Mouse (Mus musculus) CH12.LX (cell line): Measurements from ENCODE around the gene Lrrc4. TPM values are rescaled to one million over a fixed set of nuclear protein-coding genes. Genes with fewer than 3 reads are reported as not detected.

Experiments
- DNase-seq: peaks from one replicate; pipeline ENCODE4 v3.0.0-alpha.2; 2013; ENCODE audit errors: extremely low read depth
- H3K27ac ChIP-seq: 2 replicates; pipeline ENCODE4 v1.5.1; 2012; ENCODE audit warnings: low read depth, mild to moderate bottlenecking, control low read depth, moderate library complexity; ENCODE audit not compliant: insufficient read depth
- H3K27me3 ChIP-seq: replicated peaks from 2 replicates; pipeline ENCODE3; 2012; ENCODE audit warnings: inconsistent platforms
- H3K36me3 ChIP-seq, 2 experiments: replicated peaks in 1 of 2; 2 replicates each; pipeline versions ENCODE3 to v1.6.1; 2012; ENCODE audit warnings: inconsistent platforms in 1 of 2, low read length in 1 of 2, mild to moderate bottlenecking in 1 of 2, mixed read lengths in 1 of 2, moderate library complexity in 1 of 2; ENCODE audit not compliant: control insufficient read depth in 1 of 2, insufficient read depth in 1 of 2
- H3K4me1 ChIP-seq, 2 experiments: 2 replicates each; pipeline ENCODE4 v1.6.1; 2012; ENCODE audit warnings: inconsistent platforms in 1 of 2, moderate library complexity in 1 of 2; ENCODE audit not compliant: insufficient read depth in 2 of 2, control insufficient read depth in 1 of 2
- H3K4me2 ChIP-seq: 2 replicates; pipeline ENCODE4 v1.6.1; 2012; ENCODE audit warnings: low read depth, mild to moderate bottlenecking, control low read depth; ENCODE audit not compliant: poor library complexity, insufficient read depth, severe bottlenecking
- H3K4me3 ChIP-seq, 3 experiments: fragments of 150-350 bp in 1 of 3; sonication (generic) in 1 of 3; replicated peaks in 1 of 3; 2 replicates each; pipeline versions ENCODE3 to v1.5.1; 2011 to 2012; ENCODE audit warnings: low read depth in 2 of 3, low read length in 2 of 3, mild to moderate bottlenecking in 2 of 3, moderate library complexity in 2 of 3, control low read depth in 1 of 3, improper control_type of control experiment in 1 of 3, inconsistent platforms in 1 of 3, mixed read lengths in 1 of 3; ENCODE audit not compliant: poor library complexity in 1 of 3
- H3K79me2 ChIP-seq: replicated peaks from 2 replicates; pipeline ENCODE4 v1.6.1; 2012; ENCODE audit warnings: mild to moderate bottlenecking, moderate library complexity; ENCODE audit not compliant: control insufficient read depth, poor library complexity, insufficient read depth, severe bottlenecking; ENCODE audit errors: extremely low read depth
- H3K9ac ChIP-seq: 2 replicates; pipeline ENCODE4 v1.6.1; 2012; ENCODE audit warnings: low read depth, mild to moderate bottlenecking, control low read depth, moderate library complexity; ENCODE audit not compliant: insufficient read depth
- H3K9me3 ChIP-seq: replicated peaks from 2 replicates; pipeline ENCODE3; 2012; ENCODE audit warnings: low read length, inconsistent platforms, mixed read lengths
- CHD1 ChIP-seq: IDR thresholded peaks from 2 replicates; pipeline ENCODE4 v1.6.1; 2012; ENCODE audit warnings: low read depth, low read length, improper control_type of control experiment, inconsistent platforms
- CHD2 ChIP-seq: IDR thresholded peaks from 2 replicates; pipeline ENCODE4 v1.6.1; 2011; ENCODE audit warnings: low read length, improper control_type of control experiment
- E2F4 ChIP-seq: IDR thresholded peaks from 2 replicates; pipeline ENCODE4 v1.6.1; 2011; ENCODE audit warnings: low read depth, low read length, improper control_type of control experiment; ENCODE audit not compliant: insufficient replicate concordance
- ELF1 ChIP-seq: IDR thresholded peaks from 2 replicates; pipeline ENCODE4 v1.6.1; 2014; ENCODE audit warnings: low read depth, mild to moderate bottlenecking, inconsistent platforms, low read length, improper control_type of control experiment
- ETS1 ChIP-seq: conservative IDR thresholded peaks from 2 replicates; pipeline ENCODE4 v1.6.1; 2012; ENCODE audit warnings: low read depth, mild to moderate bottlenecking, inconsistent platforms, low read length, improper control_type of control experiment, moderate library complexity
- GABPA ChIP-seq: IDR thresholded peaks from 2 replicates; pipeline ENCODE4 v1.6.1; 2012; ENCODE audit warnings: low read depth, low read length, improper control_type of control experiment, inconsistent platforms; ENCODE audit not compliant: insufficient replicate concordance
- HCFC1 ChIP-seq: IDR thresholded peaks from 2 replicates; pipeline ENCODE4 v1.6.1; 2012; ENCODE audit warnings: low read depth, mild to moderate bottlenecking, inconsistent platforms, low read length, improper control_type of control experiment
- IRF4 ChIP-seq: IDR thresholded peaks from 2 replicates; pipeline ENCODE4 v1.6.1; 2014; ENCODE audit warnings: low read depth, mild to moderate bottlenecking, inconsistent platforms, low read length, improper control_type of control experiment
- JUN ChIP-seq: IDR thresholded peaks from 2 replicates; pipeline ENCODE4 v1.6.1; 2011; ENCODE audit warnings: low read depth, mild to moderate bottlenecking, low read length, improper control_type of control experiment, moderate library complexity; ENCODE audit not compliant: insufficient read depth
- KAT2A ChIP-seq: IDR thresholded peaks from 2 replicates; pipeline ENCODE4 v1.6.1; 2012; ENCODE audit warnings: low read length, improper control_type of control experiment, inconsistent platforms; ENCODE audit not compliant: insufficient replicate concordance
- MAFK ChIP-seq: IDR thresholded peaks from 2 replicates; pipeline ENCODE4 v1.6.1; 2011; ENCODE audit warnings: low read length, improper control_type of control experiment; ENCODE audit not compliant: insufficient replicate concordance
- MAX ChIP-seq: IDR thresholded peaks from 2 replicates; pipeline ENCODE4 v1.6.1; 2011; ENCODE audit warnings: low read length, improper control_type of control experiment
- MAZ ChIP-seq: IDR thresholded peaks from 2 replicates; pipeline ENCODE4 v1.6.1; 2012; ENCODE audit warnings: low read depth, mild to moderate bottlenecking, inconsistent platforms, low read length, improper control_type of control experiment, moderate library complexity
- MEF2A ChIP-seq: IDR thresholded peaks from 2 replicates; pipeline ENCODE4 v1.6.1; 2014; ENCODE audit warnings: low read depth, mild to moderate bottlenecking, inconsistent platforms, low read length, improper control_type of control experiment, borderline replicate concordance
- MXI1 ChIP-seq: IDR thresholded peaks from 2 replicates; pipeline ENCODE4 v1.6.1; 2011; ENCODE audit warnings: mild to moderate bottlenecking, low read depth, low read length, improper control_type of control experiment
- MYC ChIP-seq: IDR thresholded peaks from 2 replicates; pipeline ENCODE4 v1.6.1; 2011; ENCODE audit warnings: low read depth, mild to moderate bottlenecking, improper control_type of control experiment, low read length
- NELFE ChIP-seq: IDR thresholded peaks from 2 replicates; pipeline ENCODE4 v1.6.1; 2011; ENCODE audit warnings: low read depth, low read length, improper control_type of control experiment
- NRF1 ChIP-seq: IDR thresholded peaks from 2 replicates; pipeline ENCODE4 v1.6.1; 2014; ENCODE audit warnings: low read depth, mild to moderate bottlenecking, inconsistent platforms, low read length, improper control_type of control experiment, moderate library complexity
- PAX5 ChIP-seq: IDR thresholded peaks from 2 replicates; pipeline ENCODE4 v1.6.1; 2012; ENCODE audit warnings: low read length, inconsistent platforms, mixed read lengths
- POLR2A ChIP-seq: IDR thresholded peaks from 2 replicates; pipeline ENCODE4 v1.6.1; 2011; ENCODE audit warnings: low read depth, mild to moderate bottlenecking, improper control_type of control experiment, low read length
- SIN3A ChIP-seq: IDR thresholded peaks from 2 replicates; pipeline ENCODE4 v1.6.1; 2012; ENCODE audit warnings: low read length, improper control_type of control experiment, inconsistent platforms
- SMC3 ChIP-seq: IDR thresholded peaks from 2 replicates; pipeline ENCODE4 v1.6.1; 2011; ENCODE audit warnings: low read depth, low read length, improper control_type of control experiment
- TBP ChIP-seq: conservative IDR thresholded peaks from 2 replicates; pipeline ENCODE4 v1.6.1; 2011; ENCODE audit warnings: low read depth, low read length, improper control_type of control experiment
- UBTF ChIP-seq: IDR thresholded peaks from 2 replicates; pipeline ENCODE4 v1.6.1; 2012; ENCODE audit warnings: low read depth, mild to moderate bottlenecking, inconsistent platforms, low read length, improper control_type of control experiment, moderate library complexity
- USF1 ChIP-seq: IDR thresholded peaks from 2 replicates; pipeline ENCODE4 v1.6.1; 2014; ENCODE audit warnings: low read depth, mild to moderate bottlenecking, inconsistent platforms, low read length, improper control_type of control experiment
- USF2 ChIP-seq: conservative IDR thresholded peaks from 2 replicates; pipeline ENCODE4 v1.6.1; 2011; ENCODE audit warnings: low read depth, low read length, improper control_type of control experiment
- ZC3H11A ChIP-seq: IDR thresholded peaks from 2 replicates; pipeline ENCODE4 v1.6.1; 2012; ENCODE audit warnings: low read depth, mild to moderate bottlenecking, inconsistent platforms, low read length, improper control_type of control experiment
- ZKSCAN1 ChIP-seq: IDR thresholded peaks from 2 replicates; pipeline ENCODE4 v1.6.1; 2012; ENCODE audit warnings: low read depth, inconsistent platforms, low read length, improper control_type of control experiment, borderline replicate concordance
- ZMIZ1 ChIP-seq: IDR thresholded peaks from 2 replicates; pipeline ENCODE4 v1.6.1; 2012; ENCODE audit warnings: low read depth, mild to moderate bottlenecking, inconsistent platforms, low read length, improper control_type of control experiment
- ZNF384 ChIP-seq: IDR thresholded peaks from 2 replicates; pipeline ENCODE4 v1.6.1; 2012; ENCODE audit warnings: low read depth, low read length, improper control_type of control experiment, inconsistent platforms
- dilution Hi-C: fragments of 300-500 bp; cut with MboI; formaldehyde crosslinking; loops from 2 replicates; pipeline ENCODE4 v1.14.3; 2020; ENCODE audit warnings: low sequenced_read_pairs; ENCODE audit not compliant: extremely low pct_unique_long_range_greater_than_20kb, extremely low pct_ligation_motif_present
- in situ Hi-C: fragments of 300-500 bp; cut with MboI; formaldehyde crosslinking; loops from 3 replicates; pipeline ENCODE4 v1.14.3; 2019; ENCODE audit warnings: low sequenced_read_pairs, low pct_ligation_motif_present, low pct_unique_long_range_greater_than_20kb, mixed read lengths
- polyA plus RNA-seq: library from polyadenylated mRNA; unstranded; fragments of >175 nt; gene quantifications from 2 replicates; pipeline ENCODE4 v1.2.1, GENCODE M21; 2012; ENCODE audit warnings: low read depth; ENCODE audit not compliant: insufficient read length
- total RNA-seq, 2 experiments: library from RNA; depleted of rRNA; stranded (reverse); fragments of 300-350 nt in 1 of 2; fragments of >200 nt in 1 of 2; gene quantifications; 2 replicates each; pipeline ENCODE4 v1.2.3; 2012 to 2014

Gene Lrrc4
- total and polyA plus RNA-seq, 3 experiments: 0.09 to 0.55 TPM; not detected in 1

- Histone ChIP-seq H3K4me1 (peaks cover 7 to 25% of the 10 kb centered on the region in 2 experiments; a peak in 3 of 4 replicates), H3K27me3 (no peaks in the 10 kb centered on the region), H3K79me2 (no peaks in the 10 kb centered on the region), H3K4me3 (no peak overlapping the region), H3K27ac (no peak overlapping the region), H3K36me3 (peaks cover 76 to 99% of the 10 kb centered on the region in 2 experiments), H3K4me2 (no peak overlapping the region), H3K9me3 (no peaks in the 10 kb centered on the region), H3K9ac (no peak overlapping the region)
- TF ChIP-seq MXI1: no peak
- no peak for TF ChIP-seq ZMIZ1
- TF ChIP-seq HCFC1: no peak
- TF ChIP-seq IRF4: no peak
- TF ChIP-seq SIN3A: no peak
- TF ChIP-seq CHD1: no peak
- no peak for TF ChIP-seq KAT2A
- TF ChIP-seq MAFK: no peak
- no peak for TF ChIP-seq GABPA
- no peak for TF ChIP-seq MAX
- no peak for TF ChIP-seq ZC3H11A
- TF ChIP-seq PAX5: no peak
- no peak for TF ChIP-seq NRF1
- TF ChIP-seq POLR2A: no peak
- TF ChIP-seq MEF2A: no peak
- no peak for TF ChIP-seq MYC
- DNase-seq: no peak
- in situ Hi-C loops: no loop called here
- dilution Hi-C loops: no loop called here
These were observed 47.8 kb upstream of the Lrrc4 start for GRCm38 (mm10) chr6:28879315-28879714.

GRCm38 (mm10) chr6:28877945-28878666 is 46.6 kb upstream of the Lrrc4 start:
- in situ Hi-C loops (no loop called here), dilution Hi-C loops (no loop called here)
- no peaks in the 10 kb centered on the region for H3K9me3 ChIP-seq
- H3K4me3 ChIP-seq: no peak overlapping the region
- peaks cover 7 to 25% of the 10 kb centered on the region in 2 experiments; a peak in 3 of 4 replicates for H3K4me1 ChIP-seq
- H3K36me3 ChIP-seq: peaks cover 69 to 99% of the 10 kb centered on the region in 2 experiments
- H3K79me2 ChIP-seq: no peaks in the 10 kb centered on the region
- peak overlapping the region; percentile 33 for H3K27ac ChIP-seq
- H3K9ac ChIP-seq: no peak overlapping the region
- no peaks in the 10 kb centered on the region for H3K27me3 ChIP-seq
- peak overlapping the region; percentile 9; the same call in 1 of the 2 replicates for H3K4me2 ChIP-seq
- peak; percentile 89 for DNase-seq
- TF ChIP-seq HCFC1 (no peak), KAT2A (no peak), NELFE (no peak), USF1 (no peak), TBP (no peak), ZNF384 (no peak), SMC3 (no peak), MAFK (no peak), ZC3H11A (no peak), UBTF (no peak), SIN3A (no peak), MAZ (peak; percentile 58; the same call in 1 of the 2 replicates), E2F4 (no peak), GABPA (no peak), MYC (no peak), MEF2A (0 out of 2 replicates have a peak, but pooled peaks have one; percentile 27), NRF1 (no peak), ETS1 (peak; percentile 31; the same call in 1 of the 2 replicates), JUN (no peak), ZMIZ1 (no peak), ELF1 (peak; percentile 56), IRF4 (no peak), USF2 (no peak), CHD2 (no peak), MXI1 (no peak), ZKSCAN1 (no peak)
